Mouse (Mus musculus): ENCODE results near the gene Lrp1. TPM values are rescaled to one million over a fixed set of nuclear protein-coding genes. Genes with fewer than 3 reads are reported as not detected.

The Lrp1 gene
- total RNA-seq (2012; rRNA removed) (16.5 and 51.2 TPM in 2 replicates), total RNA-seq (2014; rRNA removed) (3.1 and 3.3 TPM in 2 replicates), polyA plus RNA-seq (2012; ENCODE audit: insufficient read length, low read depth) (11.0 and 11.8 TPM in 2 replicates)

- H3K9ac ChIP-seq (ENCODE audit: insufficient read depth, low read depth): peak within 1 kb of the TSS; percentile 58
- peaks cover 22% of the 10 kb centered on the region for H3K27me3 ChIP-seq (replicated peaks)
- dilution Hi-C loops (cut with MboI; ENCODE audit: extremely low pct_ligation_motif_present, extremely low pct_unique_long_range_greater_than_20kb, low sequenced_read_pairs): no loop called here
- DNase-seq (ENCODE audit: extremely low read depth): no peak
- H3K4me1 ChIP-seq (ENCODE audit: control insufficient read depth in 1 of 2, insufficient read depth in 2 of 2): peaks cover 0 to 38% of the 10 kb centered on the region in 2 experiments; a peak in 2 of 4 replicates
- in situ Hi-C loops (cut with MboI; ENCODE audit: low pct_ligation_motif_present, low pct_unique_long_range_greater_than_20kb, low sequenced_read_pairs): no loop called here
- TF ChIP-seq CTCF (conservative IDR thresholded peaks at IDR 0.05 in 1 of 2, IDR thresholded peaks at IDR 0.05 in 1 of 2; ENCODE audit: low read depth in 2 of 2, low read length in 2 of 2): no peak
- TF ChIP-seq MAFK (IDR thresholded peaks at IDR 0.05; ENCODE audit: insufficient replicate concordance, low read length): no peak
- no peak for TF ChIP-seq NELFE (IDR thresholded peaks at IDR 0.05; ENCODE audit: low read depth, low read length)
- no peak for TF ChIP-seq TBP (conservative IDR thresholded peaks at IDR 0.05; ENCODE audit: low read depth, low read length)
- no peak for TF ChIP-seq MAX (IDR thresholded peaks at IDR 0.05; ENCODE audit: low read length)
- TF ChIP-seq ETS1 (conservative IDR thresholded peaks at IDR 0.05; ENCODE audit: low read depth, low read length): no peak
- no peak for TF ChIP-seq ELF1 (IDR thresholded peaks at IDR 0.05; ENCODE audit: low read depth, low read length)
- TF ChIP-seq POLR2A (IDR thresholded peaks at IDR 0.05; ENCODE audit: low read depth, low read length): no peak
- no peak for TF ChIP-seq ZMIZ1 (IDR thresholded peaks at IDR 0.05; ENCODE audit: low read depth, low read length)
- no peak for TF ChIP-seq JUN (IDR thresholded peaks at IDR 0.05; ENCODE audit: insufficient read depth, low read depth, low read length)
- TF ChIP-seq JUND (conservative IDR thresholded peaks at IDR 0.05; ENCODE audit: low read depth, low read length): no peak
- no peak for TF ChIP-seq MAZ (IDR thresholded peaks at IDR 0.05; ENCODE audit: low read depth, low read length)
- TF ChIP-seq MYC (IDR thresholded peaks at IDR 0.05; ENCODE audit: low read depth, low read length): no peak
- no peak for TF ChIP-seq BHLHE40 (IDR thresholded peaks at IDR 0.05; ENCODE audit: low read depth, low read length)
- TF ChIP-seq TCF12 (IDR thresholded peaks at IDR 0.05; ENCODE audit: low read depth, low read length): no peak
- no peak for TF ChIP-seq NRF1 (IDR thresholded peaks at IDR 0.05; ENCODE audit: low read depth, low read length)
- TF ChIP-seq ZC3H11A (IDR thresholded peaks at IDR 0.05; ENCODE audit: low read depth, low read length): no peak
- H3K9me3 ChIP-seq (replicated peaks; ENCODE audit: low read length): peaks cover 2% of the 10 kb centered on the region
- H3K36me3 ChIP-seq (replicated peaks in 1 of 2; ENCODE audit: control insufficient read depth in 1 of 2, insufficient read depth in 1 of 2, low read length in 1 of 2): no peaks in the 10 kb centered on the region
- peak within 1 kb of the TSS; percentile 60 for H3K4me2 ChIP-seq (ENCODE audit: insufficient read depth, low read depth, poor library complexity, severe bottlenecking)
- H3K27ac ChIP-seq (ENCODE audit: insufficient read depth, low read depth): peak within 1 kb of the TSS; percentile 39; the same call in 1 of the 2 replicates
- H3K79me2 ChIP-seq (replicated peaks; ENCODE audit: control insufficient read depth, extremely low read depth, insufficient read depth, poor library complexity, severe bottlenecking): no peaks in the 10 kb centered on the region
- H3K4me3 ChIP-seq (replicated peaks in 1 of 3; ENCODE audit: low read depth in 2 of 3, low read length in 2 of 3, poor library complexity in 1 of 3): peak within 1 kb of the TSS; percentile 65 to 75 (median 69)
Measured at GRCm38 (mm10) chr10:127620406-127621190, at the start of gene Lrp1. Gene Lrp1 (minus strand): TSS chr10:127621148.

GRCm38 (mm10) chr10:127670185-127670584, 49.2 kb upstream of the Lrp1 start:
- no peak for TF ChIP-seq BHLHE40 (IDR thresholded peaks at IDR 0.05; ENCODE audit: low read depth, low read length)
- TF ChIP-seq ETS1 (conservative IDR thresholded peaks at IDR 0.05; ENCODE audit: low read depth, low read length): no peak
- TF ChIP-seq E2F4 (IDR thresholded peaks at IDR 0.05; ENCODE audit: insufficient replicate concordance, low read depth, low read length): no peak
- TF ChIP-seq RCOR1 (conservative IDR thresholded peaks at IDR 0.05; ENCODE audit: low read depth, low read length): no peak
- TF ChIP-seq HCFC1 (IDR thresholded peaks at IDR 0.05; ENCODE audit: low read depth, low read length): no peak
- TF ChIP-seq SMC3 (IDR thresholded peaks at IDR 0.05; ENCODE audit: low read depth, low read length): peak; percentile 11; the same call in 1 of the 2 replicates
- no peak for TF ChIP-seq UBTF (IDR thresholded peaks at IDR 0.05; ENCODE audit: low read depth, low read length)
- TF ChIP-seq RAD21 (IDR thresholded peaks at IDR 0.05; ENCODE audit: low read depth, low read length): peak; percentile 6
- no peak for TF ChIP-seq GABPA (IDR thresholded peaks at IDR 0.05; ENCODE audit: insufficient replicate concordance, low read depth, low read length)
- no peak for TF ChIP-seq MAX (IDR thresholded peaks at IDR 0.05; ENCODE audit: low read length)
- TF ChIP-seq ELF1 (IDR thresholded peaks at IDR 0.05; ENCODE audit: low read depth, low read length): no peak
- peak in 1 of 2 experiments; percentile 41; a peak in 2 of 4 replicates for TF ChIP-seq CTCF (conservative IDR thresholded peaks at IDR 0.05 in 1 of 2, IDR thresholded peaks at IDR 0.05 in 1 of 2; ENCODE audit: low read depth in 2 of 2, low read length in 2 of 2)
- no peak for TF ChIP-seq MEF2A (IDR thresholded peaks at IDR 0.05; ENCODE audit: borderline replicate concordance, low read depth, low read length)
- no peak for TF ChIP-seq EP300 (IDR thresholded peaks at IDR 0.05; ENCODE audit: low read length)
- H3K27me3 ChIP-seq (replicated peaks): peaks cover 24% of the 10 kb centered on the region
- H3K4me2 ChIP-seq (ENCODE audit: insufficient read depth, low read depth, poor library complexity, severe bottlenecking): no peak overlapping the region
- in situ Hi-C loops (cut with MboI; ENCODE audit: low pct_ligation_motif_present, low pct_unique_long_range_greater_than_20kb, low sequenced_read_pairs): loop anchor here (10.0 kb wide), 1 partner anchor 65 kb away; the partner anchor contains the start of gene Zbtb39
- H3K27ac ChIP-seq (ENCODE audit: insufficient read depth, low read depth): no peak overlapping the region
- dilution Hi-C loops (cut with MboI; ENCODE audit: extremely low pct_ligation_motif_present, extremely low pct_unique_long_range_greater_than_20kb, low sequenced_read_pairs): no loop called here
- H3K79me2 ChIP-seq (replicated peaks; ENCODE audit: control insufficient read depth, extremely low read depth, insufficient read depth, poor library complexity, severe bottlenecking): no peaks in the 10 kb centered on the region
- peak; percentile 31 for DNase-seq (ENCODE audit: extremely low read depth)
- peaks cover 7 to 39% of the 10 kb centered on the region in 2 experiments for H3K4me1 ChIP-seq (ENCODE audit: control insufficient read depth in 1 of 2, insufficient read depth in 2 of 2)
- no peaks in the 10 kb centered on the region for H3K9me3 ChIP-seq (replicated peaks; ENCODE audit: low read length)
- H3K9ac ChIP-seq (ENCODE audit: insufficient read depth, low read depth): no peak overlapping the region
- no peak overlapping the region for H3K4me3 ChIP-seq (replicated peaks in 1 of 3; ENCODE audit: low read depth in 2 of 3, low read length in 2 of 3, poor library complexity in 1 of 3)
- H3K36me3 ChIP-seq (replicated peaks in 1 of 2; ENCODE audit: control insufficient read depth in 1 of 2, insufficient read depth in 1 of 2, low read length in 1 of 2): no peaks in the 10 kb centered on the region
